Mouse (Mus musculus) ES-E14 (cell line): ENCODE data around the gene Cox14.

Experiments
- CHD2 ChIP-seq: IDR thresholded peaks from 2 replicates; pipeline ENCODE4 v1.6.1; 2014; ENCODE audit warnings: mild to moderate bottlenecking, low read depth, low read length, inconsistent platforms
- HCFC1 ChIP-seq: IDR thresholded peaks from 2 replicates; pipeline ENCODE4 v1.6.1; 2012; ENCODE audit warnings: low read length, inconsistent platforms, borderline replicate concordance; ENCODE audit not compliant: insufficient read depth
- MAFK ChIP-seq: IDR thresholded peaks from 2 replicates; pipeline ENCODE4 v1.6.1; 2014; ENCODE audit warnings: mild to moderate bottlenecking, low read depth, low read length, inconsistent platforms; ENCODE audit not compliant: insufficient read depth
- ZC3H11A ChIP-seq: IDR thresholded peaks from 2 replicates; pipeline ENCODE4 v1.6.1; 2012; ENCODE audit warnings: low read depth, mild to moderate bottlenecking, inconsistent platforms, low read length, borderline replicate concordance
- ZNF384 ChIP-seq: IDR thresholded peaks from 2 replicates; pipeline ENCODE4 v1.6.1; 2012; ENCODE audit warnings: low read depth, low read length, inconsistent platforms

- TF ChIP-seq ZNF384 (no peak), CHD2 (no peak), ZC3H11A (no peak), MAFK (no peak), HCFC1 (no peak)
These were observed 41.3 kb upstream of the Cox14 start for GRCm38 (mm10) chr15:99684156-99684555.
